Mouse (Mus musculus): ENCODE measurements at regions not wholly inside any gene's neighbourhood (a gene's known extent, or its start where the extent isn't known, plus 50 kb on each side); places are given as distances from the start of the nearest gene placed in this dataset.

- DNase-seq (ENCODE audit: low spot score in 2 of 2): no peak
Measured at GRCm38 (mm10) chr7:95460889-95461288, 710.2 kb upstream of the Tenm4 start.

- DNase-seq (ENCODE audit: low spot score in 2 of 2): no peak
Measured at GRCm38 (mm10) chr7:95465506-95465905, 705.5 kb upstream of the Tenm4 start.

- no peak for DNase-seq (ENCODE audit: low spot score in 2 of 2)
Measured at GRCm38 (mm10) chr7:95467028-95467427, 704.0 kb upstream of the Tenm4 start.

GRCm38 (mm10) chr7:95473892-95474291 lies 697.2 kb upstream of the Tenm4 start:
- DNase-seq (ENCODE audit: low spot score in 2 of 2): peak in 1 of 2 experiments; percentile 13

GRCm38 (mm10) chr7:95480121-95480726 lies 690.8 kb upstream of the Tenm4 start:
- DNase-seq (ENCODE audit: low spot score in 2 of 2): no peak

- peak in 1 of 2 experiments; percentile 27 for DNase-seq (ENCODE audit: low spot score in 2 of 2)
Measured at GRCm38 (mm10) chr7:95489666-95490065, 681.4 kb upstream of the Tenm4 start.

- DNase-seq (ENCODE audit: low spot score in 2 of 2): no peak
Measured at GRCm38 (mm10) chr7:95494793-95495192, 676.3 kb upstream of the Tenm4 start.

- DNase-seq (ENCODE audit: low spot score in 2 of 2): no peak
Measured at GRCm38 (mm10) chr7:95502959-95503358, 668.1 kb upstream of the Tenm4 start.

GRCm38 (mm10) chr7:95547256-95547655 lies 623.8 kb upstream of the Tenm4 start:
- no peak for DNase-seq (ENCODE audit: low spot score in 2 of 2)

GRCm38 (mm10) chr7:95550099-95550498 lies 620.9 kb upstream of the Tenm4 start:
- DNase-seq (ENCODE audit: low spot score in 2 of 2): no peak

GRCm38 (mm10) chr7:95551798-95552387 lies 619.2 kb upstream of the Tenm4 start:
- no peak for DNase-seq (ENCODE audit: low spot score in 2 of 2)

- DNase-seq (ENCODE audit: low spot score in 2 of 2): no peak
Measured at GRCm38 (mm10) chr7:95558589-95558988, 612.5 kb upstream of the Tenm4 start.

- DNase-seq (ENCODE audit: low spot score in 2 of 2): no peak
Measured at GRCm38 (mm10) chr7:95578633-95579032, 592.4 kb upstream of the Tenm4 start.

- no peak for DNase-seq (ENCODE audit: low spot score in 2 of 2)
Measured at GRCm38 (mm10) chr7:95581325-95581724, 589.7 kb upstream of the Tenm4 start.

GRCm38 (mm10) chr7:95598339-95598738 lies 572.7 kb upstream of the Tenm4 start:
- DNase-seq (ENCODE audit: low spot score in 2 of 2): no peak

GRCm38 (mm10) chr7:95613736-95614135 lies 557.3 kb upstream of the Tenm4 start:
- no peak for DNase-seq (ENCODE audit: low spot score in 2 of 2)

- peak in 1 of 2 experiments; percentile 12 for DNase-seq (ENCODE audit: low spot score in 2 of 2)
Measured at GRCm38 (mm10) chr7:95617370-95617769, 553.7 kb upstream of the Tenm4 start.

GRCm38 (mm10) chr7:95618170-95618569 lies 552.9 kb upstream of the Tenm4 start:
- DNase-seq (ENCODE audit: low spot score in 2 of 2): no peak

- no peak for DNase-seq (ENCODE audit: low spot score in 2 of 2)
Measured at GRCm38 (mm10) chr7:95620079-95620478, 551.0 kb upstream of the Tenm4 start.

- DNase-seq (ENCODE audit: low spot score in 2 of 2): no peak
Measured at GRCm38 (mm10) chr7:95640683-95641082, 530.4 kb upstream of the Tenm4 start.

- no peak for DNase-seq (ENCODE audit: low spot score in 2 of 2)
Measured at GRCm38 (mm10) chr7:95674319-95674718, 496.7 kb upstream of the Tenm4 start.

- no peak for DNase-seq (ENCODE audit: low spot score in 2 of 2)
Measured at GRCm38 (mm10) chr7:95682521-95682920, 488.5 kb upstream of the Tenm4 start.

GRCm38 (mm10) chr7:95687733-95688132 lies 483.3 kb upstream of the Tenm4 start:
- no peak for DNase-seq (ENCODE audit: low spot score in 2 of 2)

Measured in gastrocnemius, postnatal 4 days (tissue).